Mouse (Mus musculus): Measurements from ENCODE around the gene Dcdc2b.

DNA sequence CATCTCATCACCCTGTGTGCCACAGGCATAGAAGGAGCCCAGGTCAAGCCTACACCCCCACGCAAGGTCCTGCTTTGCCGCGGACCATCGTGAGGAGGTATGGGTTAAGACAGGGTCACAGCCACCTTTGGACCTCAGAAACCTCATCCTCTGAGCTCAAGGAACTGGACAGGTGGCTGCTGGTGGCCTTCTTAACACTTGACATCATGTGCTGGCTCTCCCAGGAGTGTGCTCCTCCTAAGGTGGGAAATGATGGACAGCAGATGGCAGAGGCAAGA, 41.0 kb downstream of the Dcdc2b start:
- no peak for TF ChIP-seq POLR2A (IDR thresholded peaks at IDR 0.05; ENCODE audit: insufficient read length, low read depth)
- no peak for TF ChIP-seq SRF (IDR thresholded peaks at IDR 0.05; ENCODE audit: control insufficient read depth, insufficient read length, low read depth)
- no peak for TF ChIP-seq E2F4 (IDR thresholded peaks at IDR 0.05; ENCODE audit: insufficient read depth)
- no peak for TF ChIP-seq USF1 (IDR thresholded peaks at IDR 0.05; ENCODE audit: low read depth)
- TF ChIP-seq MAX (IDR thresholded peaks at IDR 0.05; ENCODE audit: low read depth) = no peak
- TF ChIP-seq TCF12 (IDR thresholded peaks at IDR 0.05; ENCODE audit: insufficient read depth, poor library complexity, severe bottlenecking) = no peak
- TF ChIP-seq CEBPB (IDR thresholded peaks at IDR 0.05; ENCODE audit: insufficient read depth, poor library complexity, severe bottlenecking) = no peak
- no peak for TF ChIP-seq MYOD1 (IDR thresholded peaks at IDR 0.05; ENCODE audit: control insufficient read depth in 1 of 3, insufficient read length in 2 of 3, low read depth in 2 of 3)
- TF ChIP-seq POLR2AphosphoS2 (IDR thresholded peaks at IDR 0.05; ENCODE audit: insufficient read length, low read depth) = no peak
- TF ChIP-seq MYOG (IDR thresholded peaks at IDR 0.05; ENCODE audit: control insufficient read depth in 1 of 3, insufficient read depth in 1 of 3, insufficient read length in 2 of 3, low read depth in 2 of 3) = no peak

Data from myocyte (in vitro differentiated cells).